Mouse (Mus musculus) stomach, postnatal 0 days (tissue): ENCODE measurements at regions not wholly inside any gene's neighbourhood (a gene's known extent, or its start where the extent isn't known, plus 50 kb on each side); places are given as distances from the start of the nearest gene placed in this dataset.
"Not testable (repeated sequence)": the region's sequence is repeated elsewhere in the genome, so short reads cannot be mapped to it uniquely, and the experiment has no call there.

Source experiments
- CTCF ChIP-seq: IDR thresholded peaks from 2 replicates; pipeline ENCODE4 v1.5.1; 2016; ENCODE audit warnings: antibody characterized with exemption, low read depth, mild to moderate bottlenecking, moderate library complexity
- EP300 ChIP-seq: optimal IDR thresholded peaks from 2 replicates; pipeline ENCODE3; 2016; ENCODE audit warnings: antibody characterized with exemption

GRCm38 (mm10) chr9:14074866-14075265 lies 200.0 kb upstream of the Sesn3 start:
- not testable (repeated sequence) for TF ChIP-seq CTCF, EP300
